Mouse (Mus musculus) cerebellum, adult (tissue): ENCODE data around the gene Gm11595.
"Not testable (repeated sequence)": the region's sequence is repeated elsewhere in the genome, so short reads cannot be mapped to it uniquely, and the experiment has no call there.

Experiments
- ATAC-seq: cut with Nextera tagmentation; 2 replicates; pipeline ENCODE4 v1.9.2; 2017; ENCODE audit warnings: mild to moderate bottlenecking, moderate library complexity, mixed read lengths; ENCODE audit not compliant: insufficient number of reproducible peaks, low FRiP score, low TSS enrichment

Gm11595 gene

GRCm38 (mm10) chr11:99772813-99773212 is at the start of gene Gm11595:
TSS of gene Gm11595 (minus strand) at chr11:99772913.
- not testable (repeated sequence) for ATAC-seq

GRCm38 (mm10) chr11:99815566-99815965 is 42.9 kb upstream of the Gm11595 start, which contains the start of gene Gm11564:
TSS of gene Gm11564 (minus strand) at chr11:99815666.
- not testable (repeated sequence) for ATAC-seq

- not testable (repeated sequence) for ATAC-seq
These were observed 37.1 kb upstream of the Gm11595 start, which contains the start of gene Krtap4-13 for GRCm38 (mm10) chr11:99809792-99810191. TSS of gene Krtap4-13 (minus strand) at chr11:99809892.

- not testable (repeated sequence) for ATAC-seq
These were observed 31.6 kb upstream of the Gm11595 start, which contains the start of gene Gm11554 for GRCm38 (mm10) chr11:99804346-99804745. TSS of gene Gm11554 (minus strand) at chr11:99804446.

GRCm38 (mm10) chr11:99798832-99799231 is 26.1 kb upstream of the Gm11595 start, which contains the start of gene Gm11569:
TSS of gene Gm11569 (minus strand) at chr11:99798932.
- not testable (repeated sequence) for ATAC-seq

- ATAC-seq: no peak
These were observed 20.7 kb upstream of the Gm11595 start, which contains the start of gene Gm11596 for GRCm38 (mm10) chr11:99793367-99793766. TSS of gene Gm11596 (minus strand) at chr11:99793467.

GRCm38 (mm10) chr11:99784900-99785299 is 12.2 kb upstream of the Gm11595 start, which contains the start of gene Krtap4-9:
TSS of gene Krtap4-9 (plus strand) at chr11:99785200.
- ATAC-seq: not testable (repeated sequence)

GRCm38 (mm10) chr11:99780604-99781003 is 7.9 kb upstream of the Gm11595 start, which contains the start of gene Krtap4-8:
TSS of gene Krtap4-8 (minus strand) at chr11:99780704.
- ATAC-seq: no peak

GRCm38 (mm10) chr11:99778401-99778800 is 5.7 kb upstream of the Gm11595 start:
- no peak for ATAC-seq

GRCm38 (mm10) chr11:99768410-99768809 is 4.3 kb downstream of the Gm11595 start:
- no peak for ATAC-seq

GRCm38 (mm10) chr11:99758877-99759276 is 13.8 kb downstream of the Gm11595 start:
- ATAC-seq: no peak

GRCm38 (mm10) chr11:99743985-99744384 is 28.7 kb downstream of the Gm11595 start:
- no peak for ATAC-seq

- no peak for ATAC-seq
These were observed 38.5 kb downstream of the Gm11595 start, which contains the start of gene Gm14180 for GRCm38 (mm10) chr11:99734190-99734589. TSS of gene Gm14180 (minus strand) at chr11:99734290.

GRCm38 (mm10) chr11:99724061-99724460 is 48.7 kb downstream of the Gm11595 start:
- no peak for ATAC-seq
